Mouse (Mus musculus) heart, adult 2 months (tissue): ENCODE measurements at regions not wholly inside any gene's neighbourhood (a gene's known extent, or its start where the extent isn't known, plus 50 kb on each side); places are given as distances from the start of the nearest gene placed in this dataset.

Experiments
- DNase-seq, 2 experiments: peaks; one replicate each; pipeline ENCODE4 v3.0.0; 2021
- H3K27ac ChIP-seq: fragments of 200-600 bp; 2 replicates; pipeline ENCODE4 v1.8.1; 2022
- H3K27me3 ChIP-seq: fragments of 200-500 bp; 2 replicates; pipeline ENCODE4 v1.6.1; 2012; ENCODE audit warnings: mild to moderate bottlenecking, low read length, inconsistent platforms, mixed read lengths; ENCODE audit not compliant: control insufficient read depth, insufficient read depth
- H3K36me3 ChIP-seq: fragments of 200-500 bp; 2 replicates; pipeline ENCODE4 v1.6.1; 2012; ENCODE audit warnings: low read length, inconsistent platforms; ENCODE audit not compliant: control insufficient read depth, insufficient read depth
- H3K4me1 ChIP-seq: fragments of 200-500 bp; 2 replicates; pipeline ENCODE4 v1.6.1; 2011; ENCODE audit warnings: low read length; ENCODE audit not compliant: control insufficient read depth, insufficient read depth
- H3K4me3 ChIP-seq: fragments of 200-600 bp; 2 replicates; pipeline ENCODE4 v1.8.1; 2022
- H3K79me2 ChIP-seq: fragments of 200-500 bp; replicated peaks from 2 replicates; pipeline ENCODE4 v1.6.1; 2012; ENCODE audit warnings: mild to moderate bottlenecking, inconsistent platforms, low read length, moderate library complexity, mixed read lengths; ENCODE audit not compliant: control insufficient read depth, insufficient read depth
- H3K9ac ChIP-seq: fragments of 200-500 bp; 2 replicates; pipeline ENCODE4 v1.6.1; 2012; ENCODE audit warnings: low read depth, mild to moderate bottlenecking, control low read depth, inconsistent platforms, low read length, mixed read lengths
- CTCF ChIP-seq: fragments of 200-600 bp; IDR thresholded peaks from 2 replicates; pipeline ENCODE4 v1.8.1; 2022; ENCODE audit warnings: antibody characterized with exemption, mild to moderate bottlenecking, moderate library complexity
- EP300 ChIP-seq: fragments of 200-500 bp; IDR thresholded peaks from 2 replicates; pipeline ENCODE4 v1.6.1; 2011; ENCODE audit warnings: low read depth, low read length, control low read depth; ENCODE audit not compliant: insufficient read depth
- POLR2A ChIP-seq: fragments of 200-500 bp; IDR thresholded peaks from 2 replicates; pipeline ENCODE4 v1.6.1; 2011; ENCODE audit warnings: mild to moderate bottlenecking, low read depth, low read length, control low read depth; ENCODE audit not compliant: insufficient read depth
- WGBS: fragments of 180-500 bp; shearing (Covaris S2); methylation state at CpG from one replicate; pipeline ENCODE4 v1.1.7; 2018; 5-methylcytosine and 5-hydroxymethylcytosine counted together
- intact Hi-C: fragments of 180-260 bp; cut with DNase I; formaldehyde crosslinking; loops from one replicate; pipeline ENCODE4 v1.15.1; 2025

DNA sequence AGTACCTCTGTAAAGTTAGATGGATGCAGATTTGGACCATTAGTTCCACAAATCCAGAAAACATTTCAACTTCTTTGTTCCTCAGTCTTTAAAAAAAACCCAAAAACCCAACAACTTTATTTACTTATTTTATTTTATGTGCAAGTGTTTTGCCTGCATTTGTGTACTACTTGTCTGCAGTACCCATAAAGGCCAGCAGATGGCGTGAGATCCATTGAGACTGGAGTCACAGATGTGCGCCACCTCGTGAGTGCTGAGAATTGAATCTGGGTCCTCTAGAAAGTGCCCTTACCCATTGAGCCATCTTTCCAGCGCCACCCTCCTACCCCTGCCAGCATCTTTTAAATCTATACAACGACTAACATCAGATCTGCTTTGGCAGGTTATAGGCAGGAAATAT lies 53.0 kb downstream of the Gm12689 start:
- WGBS: 64% methylated on average over 5 of the region's 5 CpGs
- H3K9ac ChIP-seq: no peak overlapping the region

GRCm38 (mm10) chr4:99353122-99353774 lies 57.5 kb downstream of the Gm12689 start:
- no peaks in the 10 kb centered on the region for H3K79me2 ChIP-seq
- no peak overlapping the region for H3K9ac ChIP-seq
- intact Hi-C loops: no loop called here
- no peak for DNase-seq
- no peaks in the 10 kb centered on the region for H3K36me3 ChIP-seq
- no peak for TF ChIP-seq CTCF
- TF ChIP-seq POLR2A: no peak
- TF ChIP-seq EP300: no peak
- 55% methylated on average over 8 of the region's 8 CpGs for WGBS
- no peaks in the 10 kb centered on the region for H3K4me1 ChIP-seq
- H3K4me3 ChIP-seq: no peak overlapping the region
- no peaks in the 10 kb centered on the region for H3K27me3 ChIP-seq
- no peak overlapping the region for H3K27ac ChIP-seq

More for the DNA sequence above, 53.0 kb downstream of the Gm12689 start:
- Histone ChIP-seq H3K4me3 (no peak overlapping the region), H3K27ac (no peak overlapping the region), H3K36me3 (no peaks in the 10 kb centered on the region), H3K4me1 (no peaks in the 10 kb centered on the region), H3K27me3 (no peaks in the 10 kb centered on the region), H3K79me2 (no peaks in the 10 kb centered on the region)
- no peak for DNase-seq
- intact Hi-C loops: no loop called here
- TF ChIP-seq CTCF: peak; percentile 41
- no peak for TF ChIP-seq EP300
- no peak for TF ChIP-seq POLR2A

GRCm38 (mm10) chr4:99354241-99354640 lies 58.5 kb downstream of the Gm12689 start:
- Histone ChIP-seq H3K4me3 (no peak overlapping the region), H3K27me3 (peaks cover 1% of the 10 kb centered on the region; the same call in 1 of the 2 replicates), H3K27ac (no peak overlapping the region), H3K79me2 (no peaks in the 10 kb centered on the region), H3K36me3 (no peaks in the 10 kb centered on the region), H3K9ac (no peak overlapping the region), H3K4me1 (no peaks in the 10 kb centered on the region)
- intact Hi-C loops: no loop called here
- 70% methylated on average over 17 of the region's 17 CpGs for WGBS
- TF ChIP-seq EP300 (no peak), CTCF (no peak), POLR2A (no peak)
- DNase-seq: no peak

- 56% methylated on average over 9 of the region's 9 CpGs for WGBS
- intact Hi-C loops: no loop called here
- TF ChIP-seq POLR2A (no peak), CTCF (no peak), EP300 (no peak)
Observed at GRCm38 (mm10) chr4:99354835-99355234, 59.1 kb downstream of the Gm12689 start.

GRCm38 (mm10) chr4:99368036-99368435 lies 72.3 kb downstream of the Gm12689 start:
- Histone ChIP-seq H3K36me3 (no peaks in the 10 kb centered on the region), H3K4me3 (no peak overlapping the region), H3K9ac (no peak overlapping the region), H3K27ac (no peak overlapping the region), H3K27me3 (no peaks in the 10 kb centered on the region), H3K79me2 (no peaks in the 10 kb centered on the region), H3K4me1 (peaks cover 3% of the 10 kb centered on the region)
- WGBS: 33% methylated on average over 9 of the region's 9 CpGs
- intact Hi-C loops: no loop called here
- DNase-seq: peak; percentile 31 to 42
- no peak for TF ChIP-seq CTCF
- TF ChIP-seq EP300: no peak
- TF ChIP-seq POLR2A: no peak

More at GRCm38 (mm10) chr4:99354835-99355234, 59.1 kb downstream of the Gm12689 start:
- no peak for DNase-seq
- H3K27me3 ChIP-seq: peaks cover 1% of the 10 kb centered on the region; the same call in 1 of the 2 replicates
- H3K79me2 ChIP-seq: no peaks in the 10 kb centered on the region
- H3K4me3 ChIP-seq: no peak overlapping the region
- no peak overlapping the region for H3K27ac ChIP-seq
- no peaks in the 10 kb centered on the region for H3K36me3 ChIP-seq
- no peaks in the 10 kb centered on the region for H3K4me1 ChIP-seq
- no peak overlapping the region for H3K9ac ChIP-seq

DNA sequence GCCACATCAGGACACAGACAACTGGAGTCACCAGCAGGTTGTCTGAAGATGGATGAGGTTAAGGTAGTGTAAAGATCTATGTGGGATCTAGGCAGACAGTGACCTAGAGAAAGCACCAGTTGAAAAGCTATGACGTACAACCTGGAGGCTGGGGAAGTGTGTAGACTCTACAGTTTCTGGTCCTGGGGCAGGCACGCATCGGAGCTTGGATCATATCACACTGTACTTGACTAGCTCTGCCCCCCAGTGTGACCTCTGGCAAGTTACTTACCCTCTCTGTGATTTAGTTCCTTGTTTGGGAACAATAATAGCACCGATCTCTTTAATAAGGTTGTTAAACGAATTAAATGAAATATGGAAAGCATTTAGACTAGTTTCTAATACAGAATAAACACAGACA lies 75.5 kb downstream of the Gm12689 start:
- no peak overlapping the region for H3K4me3 ChIP-seq
- H3K27me3 ChIP-seq: no peaks in the 10 kb centered on the region
- no peak overlapping the region for H3K27ac ChIP-seq
- H3K36me3 ChIP-seq: no peaks in the 10 kb centered on the region
- TF ChIP-seq POLR2A: no peak
- no peak for TF ChIP-seq EP300
- TF ChIP-seq CTCF: no peak
- 83% methylated on average over 5 of the region's 5 CpGs for WGBS
- no peak for DNase-seq
- no peak overlapping the region for H3K9ac ChIP-seq
- H3K79me2 ChIP-seq: no peaks in the 10 kb centered on the region
- intact Hi-C loops: no loop called here
- peaks cover 3% of the 10 kb centered on the region for H3K4me1 ChIP-seq
